Mouse (Mus musculus): ENCODE results near the gene Leng8.

GRCm38 (mm10) chr7:4144046-4144445, 7.2 kb downstream of the Leng8 start:
- no peak for TF ChIP-seq CTCF (IDR thresholded peaks at IDR 0.05)
- no peak for TF ChIP-seq POLR2A (IDR thresholded peaks at IDR 0.05; ENCODE audit: insufficient read depth, low read depth, low read length)

Measured in heart, adult 2 months (tissue).